Mouse (Mus musculus): ENCODE measurements at regions not wholly inside any gene's neighbourhood (a gene's known extent, or its start where the extent isn't known, plus 50 kb on each side); places are given as distances from the start of the nearest gene placed in this dataset.

DNA sequence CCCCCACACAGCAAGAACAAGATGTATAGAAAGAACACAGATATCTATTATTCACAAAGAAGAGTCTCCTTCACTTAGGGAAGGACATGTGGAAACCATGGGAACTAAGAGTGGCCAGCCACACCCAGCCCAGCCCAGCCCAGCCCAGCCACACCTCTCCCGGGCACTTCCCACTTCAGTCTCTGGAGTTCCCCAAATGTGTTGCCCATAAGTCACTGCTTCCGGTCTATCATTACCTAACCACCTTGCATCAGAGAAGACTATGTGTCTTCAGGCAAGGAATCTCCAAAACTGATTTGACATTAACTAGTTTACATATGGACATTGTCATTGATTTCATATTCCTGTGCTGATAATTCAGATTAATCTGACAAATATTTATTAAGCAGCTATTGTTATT lies 147.6 kb downstream of the Nfkbiz start:
- in situ Hi-C loops (cut with MboI, MseI) = loop anchor here (10.0 kb wide), 1 partner anchor 556 kb away; no protein-coding TSS in a partner anchor

- in situ Hi-C loops (cut with MboI, MseI) = loop anchor here (25.0 kb wide), 1 partner anchor 1652 kb away; no protein-coding TSS in a partner anchor
These were observed 174.8 kb downstream of the Nfkbiz start for GRCm38 (mm10) chr16:55663946-55664345.

- in situ Hi-C loops (cut with MboI, MseI) = no loop called here
These were observed 201.8 kb downstream of the Nfkbiz start for GRCm38 (mm10) chr16:55636667-55637450.

- in situ Hi-C loops (cut with MboI, MseI) = no loop called here
These were observed 202.5 kb downstream of the Nfkbiz start for GRCm38 (mm10) chr16:55636224-55636623.

GRCm38 (mm10) chr16:55634691-55635090 lies 204.0 kb downstream of the Nfkbiz start:
- in situ Hi-C loops (cut with MboI, MseI) = no loop called here

GRCm38 (mm10) chr16:55632220-55632619 lies 206.5 kb downstream of the Nfkbiz start:
- in situ Hi-C loops (cut with MboI, MseI) = no loop called here

GRCm38 (mm10) chr16:55631637-55632036 lies 207.1 kb downstream of the Nfkbiz start:
- in situ Hi-C loops (cut with MboI, MseI) = no loop called here

DNA sequence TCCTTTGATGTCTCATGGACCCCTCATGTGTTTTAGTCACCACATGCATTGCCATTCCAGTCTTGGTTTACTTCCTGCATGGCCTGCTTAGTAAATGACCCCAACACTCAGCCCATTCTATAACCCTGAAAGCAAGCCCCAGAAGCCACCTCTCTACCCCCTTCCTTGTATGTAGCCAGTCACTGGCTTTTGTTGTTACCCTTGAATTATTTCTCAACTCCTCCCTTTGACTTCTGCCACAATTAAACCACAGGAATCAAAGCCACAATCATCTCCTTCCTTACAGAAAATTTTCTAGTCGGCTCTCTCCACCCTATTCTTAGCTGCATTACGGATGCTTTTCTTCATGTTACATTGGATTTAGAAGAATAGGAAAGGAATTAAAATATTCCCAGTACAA lies 207.7 kb downstream of the Nfkbiz start:
- in situ Hi-C loops (cut with MboI, MseI) = no loop called here

- in situ Hi-C loops (cut with MboI, MseI) = no loop called here
These were observed 211.2 kb downstream of the Nfkbiz start for GRCm38 (mm10) chr16:55627531-55627930.

- in situ Hi-C loops (cut with MboI, MseI) = no loop called here
These were observed 215.3 kb downstream of the Nfkbiz start for GRCm38 (mm10) chr16:55623422-55623821.

GRCm38 (mm10) chr16:55619731-55620130 lies 219.0 kb downstream of the Nfkbiz start:
- in situ Hi-C loops (cut with MboI, MseI) = no loop called here

- in situ Hi-C loops (cut with MboI, MseI) = no loop called here
These were observed 220.7 kb downstream of the Nfkbiz start for GRCm38 (mm10) chr16:55617958-55618357.

GRCm38 (mm10) chr16:55617506-55617905 lies 221.2 kb downstream of the Nfkbiz start:
- in situ Hi-C loops (cut with MboI, MseI) = no loop called here

- in situ Hi-C loops (cut with MboI, MseI) = no loop called here
These were observed 222.1 kb downstream of the Nfkbiz start for GRCm38 (mm10) chr16:55616408-55617120.

GRCm38 (mm10) chr16:55612873-55613272 lies 225.8 kb downstream of the Nfkbiz start:
- in situ Hi-C loops (cut with MboI, MseI) = no loop called here

DNA sequence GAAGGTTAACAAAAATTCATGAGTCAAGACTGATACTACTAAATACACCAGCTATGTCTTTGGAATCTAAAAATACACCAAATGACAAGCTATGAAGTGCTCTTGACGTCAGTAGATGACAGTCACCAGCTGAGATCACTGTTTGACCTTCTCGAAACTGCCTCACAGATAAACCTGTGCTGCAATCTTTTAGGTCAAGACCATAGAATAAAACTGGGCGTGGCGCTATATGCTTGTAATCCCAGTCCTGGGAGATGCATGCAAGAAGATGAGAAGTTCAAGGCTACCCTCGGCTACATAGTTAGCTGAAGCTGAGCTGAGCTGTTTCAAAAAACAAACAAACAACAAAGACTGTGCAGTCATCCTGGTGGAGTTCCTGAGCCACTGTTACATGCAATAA lies 226.7 kb downstream of the Nfkbiz start:
- in situ Hi-C loops (cut with MboI, MseI) = no loop called here

DNA sequence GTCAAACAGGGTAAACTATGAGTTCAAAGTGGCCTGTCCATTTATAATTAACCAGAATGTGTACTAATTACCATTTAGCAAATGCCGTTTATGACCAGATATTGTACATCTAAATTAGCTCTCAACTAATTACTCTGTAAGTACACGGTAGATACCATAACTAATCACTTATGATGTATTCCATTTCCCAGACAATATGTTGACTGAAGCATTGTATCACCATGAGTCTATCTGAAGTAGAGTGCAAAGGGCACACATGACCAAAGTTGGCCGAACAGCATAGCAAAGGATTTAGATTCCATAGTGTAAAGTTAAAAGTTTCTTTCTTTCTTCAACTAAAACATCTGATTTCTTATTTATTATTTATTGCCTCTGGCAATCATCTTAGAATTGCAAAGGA lies 227.5 kb downstream of the Nfkbiz start:
- in situ Hi-C loops (cut with MboI, MseI) = no loop called here

DNA sequence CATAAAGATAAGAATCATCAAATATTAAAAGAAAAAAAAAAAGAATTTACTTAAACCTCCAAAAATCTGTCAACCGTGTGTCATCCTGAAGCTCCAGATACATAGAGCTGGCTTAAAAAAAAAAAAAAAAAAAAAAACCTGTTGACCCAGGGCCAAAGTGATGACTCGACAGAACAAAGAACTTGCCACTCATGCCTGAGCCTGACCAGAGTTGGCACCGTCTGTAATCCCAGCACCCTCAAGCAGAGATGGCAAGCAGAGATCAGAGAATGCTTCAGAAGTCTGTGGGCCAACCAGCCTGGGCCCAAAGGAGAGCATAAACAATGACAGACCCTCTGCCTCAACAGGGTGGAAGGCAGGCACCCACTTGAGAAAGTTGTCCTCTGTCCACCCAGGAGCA lies 230.3 kb downstream of the Nfkbiz start:
- in situ Hi-C loops (cut with MboI, MseI) = no loop called here

- in situ Hi-C loops (cut with MboI, MseI) = no loop called here
These were observed 232.1 kb downstream of the Nfkbiz start for GRCm38 (mm10) chr16:55606447-55607239.

- in situ Hi-C loops (cut with MboI, MseI) = no loop called here
These were observed 235.1 kb downstream of the Nfkbiz start for GRCm38 (mm10) chr16:55603611-55604010.

GRCm38 (mm10) chr16:55589382-55589956 lies 249.2 kb downstream of the Nfkbiz start:
- in situ Hi-C loops (cut with MboI, MseI) = no loop called here

DNA sequence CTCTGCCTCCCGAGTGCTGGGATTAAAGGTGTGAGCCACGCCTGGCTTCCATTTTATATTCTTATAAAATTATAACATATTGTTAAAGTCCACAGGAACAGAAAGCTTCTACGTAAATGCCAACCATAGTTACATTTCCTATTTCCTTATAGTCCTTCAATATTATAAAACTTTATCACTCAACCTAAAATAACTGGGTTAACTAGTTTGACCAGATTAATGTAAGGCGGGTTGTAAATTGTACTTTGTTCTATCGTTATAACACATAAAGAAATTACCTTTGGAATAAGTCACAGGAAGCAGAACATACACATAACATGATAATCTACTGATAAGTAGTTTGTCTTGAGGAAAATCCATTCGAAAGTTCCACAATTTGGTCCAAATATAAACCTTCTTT lies 251.6 kb downstream of the Nfkbiz start:
- in situ Hi-C loops (cut with MboI, MseI) = no loop called here
